Mouse (Mus musculus): ENCODE data around the gene Mapkbp1.

The Mapkbp1 gene

DNA sequence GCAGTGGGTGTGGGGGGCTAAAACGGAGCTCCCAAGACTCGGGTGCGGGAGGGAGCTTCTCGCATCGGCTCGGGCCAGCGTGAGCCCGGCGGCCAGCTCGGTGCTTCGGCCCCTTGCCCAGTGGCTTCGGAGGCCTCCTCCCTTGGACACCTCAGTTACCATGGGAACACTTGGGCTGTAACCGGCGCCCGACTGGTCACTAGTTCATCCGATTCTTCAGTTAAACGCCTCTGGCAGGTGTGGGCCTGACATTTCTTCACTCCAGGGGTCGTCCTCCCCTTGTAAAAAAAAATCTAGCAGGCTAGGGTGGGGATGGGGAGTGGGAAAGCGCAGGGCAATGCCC is at the start of gene Mapkbp1:
Gene Mapkbp1 (plus strand): TSS at position 163 of the 343 bp plus-strand sequence.
- DNase-seq (ENCODE audit: low read depth, low spot score): no peak

DNA sequence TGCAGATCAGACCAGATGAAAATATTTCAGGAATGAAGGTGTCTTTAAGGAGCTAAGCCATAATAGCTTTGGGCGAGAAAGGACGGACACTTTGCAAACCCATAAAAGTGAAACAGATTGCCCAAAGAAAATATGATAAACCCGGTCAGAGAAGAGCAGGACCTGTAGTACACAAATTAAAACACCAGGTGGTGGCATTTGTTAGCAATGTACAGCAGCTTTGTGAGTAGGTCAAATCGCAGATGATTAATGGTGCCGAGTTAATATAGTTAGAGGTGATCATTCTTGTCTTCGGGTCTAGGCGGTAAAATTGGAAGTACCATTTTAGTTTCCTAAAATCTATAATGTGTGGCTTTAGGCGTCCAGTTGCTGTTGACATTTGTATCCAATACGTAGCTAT is 1.9 kb upstream of the Mapkbp1 start:
- DNase-seq (ENCODE audit: low read depth, low spot score): peak; percentile 54

DNA sequence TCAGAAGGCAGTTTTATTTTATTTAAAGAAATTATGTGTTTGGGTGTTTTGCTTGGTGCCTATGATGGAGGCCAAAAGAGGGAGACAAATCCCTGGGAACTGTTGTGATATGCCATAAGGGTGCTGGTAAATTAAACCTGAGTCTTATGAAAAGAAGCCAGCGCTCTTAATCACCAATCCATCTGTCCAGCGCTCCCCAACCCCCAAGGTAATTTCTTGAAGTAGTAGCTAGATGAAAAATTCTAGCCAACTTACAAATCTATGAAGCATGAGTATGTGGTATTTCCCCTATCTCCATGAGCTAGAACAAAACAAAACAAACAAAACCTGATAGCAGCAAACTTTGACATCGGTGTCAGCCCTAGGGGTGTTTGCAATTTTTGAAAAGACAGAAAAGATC is 1.2 kb upstream of the Mapkbp1 start:
- no peak for DNase-seq (ENCODE audit: low read depth, low spot score)

DNA sequence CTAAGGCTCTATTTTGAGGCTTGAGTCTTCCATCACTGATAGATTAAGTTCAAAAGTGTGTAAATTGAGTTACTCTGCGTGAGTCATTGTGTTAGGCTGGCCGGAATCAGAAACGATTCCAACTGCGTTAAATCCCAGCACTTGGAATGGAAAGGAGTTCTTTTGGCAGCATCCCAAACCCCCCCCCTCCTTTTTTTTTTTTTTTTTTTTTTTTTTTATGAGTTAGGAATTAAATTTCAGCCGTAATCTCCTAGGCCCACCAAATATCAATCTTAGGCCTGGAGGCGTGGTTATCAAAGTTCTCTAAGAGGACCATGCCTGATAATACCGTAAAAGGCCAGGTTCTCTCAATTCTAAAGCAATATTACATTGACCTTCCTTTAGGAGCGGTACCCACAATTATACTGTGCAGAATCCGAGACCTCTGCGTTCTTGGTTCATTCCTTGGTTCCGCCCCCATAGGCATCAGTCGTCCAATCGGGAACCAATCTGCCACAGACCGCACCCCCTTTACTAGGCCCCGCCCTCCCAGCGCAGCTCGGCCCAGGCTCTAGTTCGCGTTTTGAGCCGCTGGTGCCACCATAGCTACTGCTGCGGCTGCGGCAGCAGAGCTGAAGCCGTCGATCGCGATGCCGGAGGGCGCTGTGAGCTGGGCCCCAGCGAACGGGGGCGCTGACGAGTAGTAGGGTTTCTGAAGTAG is 512 bp upstream of the Mapkbp1 start:
- DNase-seq (ENCODE audit: low read depth, low spot score): peak; percentile 89

DNA sequence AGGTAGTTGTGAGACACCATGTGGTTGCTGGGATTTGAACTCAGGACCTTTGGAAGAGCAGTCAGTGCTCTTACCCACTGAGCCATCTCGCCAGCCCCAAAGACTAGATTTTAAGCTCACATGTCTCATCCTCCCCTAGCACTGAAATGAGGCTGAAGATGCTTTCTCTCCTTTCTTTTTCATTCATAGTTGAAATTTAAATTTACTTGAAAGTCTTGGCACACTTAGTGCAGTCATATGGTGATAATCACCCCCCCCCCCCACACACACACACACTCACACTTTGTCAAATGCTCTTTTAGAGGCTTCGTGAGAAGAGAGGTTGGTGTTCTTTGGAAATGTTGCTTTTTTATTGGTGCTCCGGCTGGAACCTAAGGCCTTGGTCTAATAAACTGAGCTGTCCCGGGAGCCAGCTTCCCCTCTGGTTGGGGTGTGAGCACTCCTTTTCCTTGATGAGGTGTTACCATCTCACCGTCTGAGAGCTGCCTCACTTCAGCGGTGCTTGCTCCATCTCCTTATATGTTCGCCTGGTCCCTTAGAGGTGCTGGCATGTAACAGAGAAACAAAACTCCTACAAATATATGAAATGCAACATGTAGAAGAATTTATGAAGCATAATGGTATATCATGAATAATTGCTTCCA is 8.0 kb downstream of the Mapkbp1 start:
- DNase-seq (ENCODE audit: low read depth, low spot score): no peak

DNA sequence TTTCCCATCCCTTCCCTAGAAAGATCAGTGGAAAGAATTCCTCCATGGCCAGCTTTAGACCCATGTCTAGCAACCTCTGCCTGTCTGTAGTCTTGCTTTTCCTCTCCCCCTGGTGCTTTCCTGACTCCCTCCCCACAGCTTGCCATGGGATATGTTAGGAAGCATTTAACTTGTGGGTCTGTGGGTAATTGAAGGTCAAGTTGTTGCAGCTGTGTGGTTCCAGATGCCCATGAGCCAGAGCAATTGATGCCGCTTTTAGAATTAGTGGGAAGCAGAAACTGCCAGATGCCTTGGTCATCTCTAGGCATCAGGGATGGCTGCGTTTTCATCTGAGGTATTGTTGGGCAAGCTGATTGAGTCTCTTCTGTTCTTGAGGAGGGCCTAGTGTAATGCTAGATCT is 9.1 kb downstream of the Mapkbp1 start:
- no peak for DNase-seq (ENCODE audit: low read depth, low spot score)

DNA sequence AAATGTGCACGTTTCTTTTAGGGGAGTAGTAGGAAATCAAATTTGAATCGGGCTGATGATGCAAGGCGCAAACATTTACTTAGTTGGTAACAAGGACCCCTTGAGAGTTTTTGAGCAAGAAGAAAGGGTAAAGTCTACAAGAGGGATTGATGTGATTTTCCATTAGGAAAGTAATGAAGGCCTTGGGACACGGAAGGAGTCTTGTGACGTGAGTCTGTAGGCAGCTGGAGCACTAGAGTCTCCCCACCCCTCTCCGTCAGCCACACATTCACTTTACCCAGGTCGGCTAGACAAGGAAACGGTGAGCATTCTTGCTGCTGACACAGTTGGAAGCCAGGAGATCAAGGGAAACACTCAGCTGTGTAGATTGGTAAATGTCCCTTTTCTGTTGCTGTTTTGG is 13.4 kb downstream of the Mapkbp1 start:
- DNase-seq (ENCODE audit: low read depth, low spot score): no peak

DNA sequence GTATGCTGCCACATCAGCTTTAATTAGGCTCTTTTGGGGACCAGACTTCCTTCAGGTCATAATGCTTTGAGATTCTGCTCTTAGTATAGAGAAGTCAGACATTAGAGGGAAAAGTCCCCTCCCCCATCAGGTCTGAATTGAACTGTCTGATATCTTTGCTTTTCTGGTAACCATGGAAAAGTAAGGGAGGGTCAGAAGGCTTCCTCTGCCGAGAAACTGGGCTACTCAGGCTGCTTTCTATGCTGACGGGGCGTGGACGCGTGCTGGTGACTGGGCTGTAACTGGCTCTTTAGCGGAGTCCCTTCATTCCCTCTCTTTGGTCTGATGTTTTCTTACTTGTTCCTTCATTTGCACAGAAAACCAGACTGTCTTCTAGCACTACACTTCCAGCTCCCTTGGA is 13.9 kb downstream of the Mapkbp1 start:
- no peak for DNase-seq (ENCODE audit: low read depth, low spot score)

DNA sequence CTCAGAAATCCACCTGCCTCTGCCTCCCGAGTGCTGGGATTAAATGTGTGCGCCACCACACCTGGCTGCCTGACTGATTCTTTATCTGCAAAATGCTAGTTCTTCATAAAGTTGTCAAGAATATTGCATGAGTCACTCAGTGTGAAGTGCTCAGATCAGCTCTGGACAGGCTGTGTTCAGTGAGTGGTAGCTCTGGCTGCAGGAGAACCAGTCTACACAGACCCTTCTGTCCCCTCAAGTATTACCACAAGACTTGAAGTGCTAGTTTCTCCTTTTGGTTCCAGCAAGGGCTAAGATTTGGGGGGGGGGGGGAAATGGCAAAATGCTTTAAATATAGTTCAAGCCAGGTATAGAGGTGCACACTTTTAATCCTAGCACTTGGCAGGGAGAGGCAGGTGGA is 14.9 kb downstream of the Mapkbp1 start:
- no peak for DNase-seq (ENCODE audit: low read depth, low spot score)

DNA sequence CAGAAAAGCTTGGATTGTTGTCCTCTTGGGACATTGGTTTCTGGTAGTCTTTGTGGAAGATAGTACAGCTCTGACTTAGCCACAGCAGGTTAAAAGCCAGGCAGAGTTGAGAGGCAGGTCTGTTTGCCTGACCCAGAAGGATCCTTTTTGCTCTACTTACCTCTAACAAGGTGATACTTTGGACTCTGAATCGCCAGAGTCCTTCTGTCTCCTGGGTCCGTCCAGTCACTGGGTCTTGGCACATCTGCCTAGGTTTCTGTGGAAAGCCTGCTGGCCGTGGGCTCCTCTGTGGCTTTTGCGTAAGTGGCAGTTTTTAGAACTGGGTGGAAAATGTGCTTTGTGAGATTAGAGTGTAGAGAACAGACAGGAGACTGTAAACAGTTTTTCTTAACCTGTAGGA is 16.5 kb downstream of the Mapkbp1 start:
- DNase-seq (ENCODE audit: low read depth, low spot score): no peak

DNA sequence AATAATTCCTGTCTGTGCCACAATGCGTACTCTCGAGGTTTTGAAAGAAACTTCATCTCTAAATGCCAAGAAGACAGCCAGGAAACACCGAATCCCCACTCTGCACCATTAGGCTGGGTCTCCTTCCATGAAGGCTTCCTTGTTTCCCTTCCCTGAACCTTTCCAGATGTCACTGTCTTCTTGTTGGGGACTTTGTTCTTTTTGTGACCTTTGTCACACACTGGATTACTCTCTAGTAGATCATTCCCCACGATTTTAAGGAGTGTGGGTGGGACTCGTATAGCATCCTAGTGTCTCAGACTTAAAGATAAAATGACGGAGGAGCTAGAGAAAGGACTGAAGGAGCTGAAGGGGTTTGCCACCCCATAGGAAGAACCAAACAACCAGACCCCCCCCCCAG is 18.4 kb downstream of the Mapkbp1 start:
- DNase-seq (ENCODE audit: low read depth, low spot score): no peak

DNA sequence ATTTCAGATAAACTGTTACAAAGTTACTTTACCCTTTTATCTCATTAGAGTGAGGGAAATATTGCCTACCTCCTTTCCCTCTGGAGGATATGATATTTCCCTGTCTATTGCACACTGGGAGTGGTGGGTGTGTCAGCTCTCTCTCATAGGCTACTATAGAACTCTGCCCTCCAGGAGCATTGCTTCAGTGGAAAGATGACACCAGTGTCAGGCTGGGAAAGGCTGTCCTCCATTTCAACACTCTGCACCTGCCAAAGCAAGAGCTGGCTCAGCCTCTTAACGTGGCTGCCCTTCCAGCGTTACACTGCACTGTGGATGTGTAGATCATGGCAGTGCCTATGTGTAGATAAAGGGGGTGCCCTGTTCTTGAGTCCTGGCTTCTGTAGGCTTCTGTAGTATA is 19.9 kb downstream of the Mapkbp1 start:
- DNase-seq (ENCODE audit: low read depth, low spot score): no peak

DNA sequence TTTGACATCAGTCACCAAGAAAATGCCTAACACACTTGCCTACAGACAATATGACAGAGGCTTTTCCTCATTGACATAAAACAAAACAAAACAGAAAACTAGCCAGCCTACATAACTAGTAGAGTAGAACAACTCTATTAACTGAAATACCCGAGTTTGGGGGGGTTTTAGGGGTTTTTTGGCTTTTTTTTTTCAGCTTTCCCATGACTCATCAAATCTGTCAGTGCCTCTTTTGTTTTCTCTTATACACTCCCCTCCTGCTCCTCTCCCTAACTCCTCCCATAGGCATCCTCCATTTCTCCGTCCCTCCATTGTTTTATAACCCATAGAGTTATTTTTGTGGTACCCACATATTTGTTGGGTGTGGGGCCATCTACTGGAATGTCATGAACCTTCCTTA is 21.0 kb downstream of the Mapkbp1 start:
- DNase-seq (ENCODE audit: low read depth, low spot score): no peak

DNA sequence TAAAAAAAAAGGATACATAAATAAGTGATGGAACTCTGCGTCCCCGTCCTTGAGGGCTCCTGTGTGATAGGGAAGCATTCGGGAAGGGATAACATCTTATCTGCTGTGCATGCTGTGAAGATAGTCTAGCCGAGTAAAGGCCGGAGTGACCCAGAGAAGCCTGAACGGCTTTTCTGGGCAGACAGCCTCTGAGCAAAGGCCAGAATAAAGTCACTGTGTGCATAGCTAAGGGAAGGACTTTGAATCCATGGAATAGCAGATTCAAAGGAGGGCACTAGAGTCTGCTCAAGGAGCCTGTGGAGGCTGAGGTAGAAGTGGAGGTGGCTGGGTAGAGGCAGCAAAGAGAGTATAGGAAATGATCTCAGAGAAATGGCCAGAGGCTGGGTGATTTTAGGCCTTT is 22.3 kb downstream of the Mapkbp1 start:
- no peak for DNase-seq (ENCODE audit: low read depth, low spot score)

DNA sequence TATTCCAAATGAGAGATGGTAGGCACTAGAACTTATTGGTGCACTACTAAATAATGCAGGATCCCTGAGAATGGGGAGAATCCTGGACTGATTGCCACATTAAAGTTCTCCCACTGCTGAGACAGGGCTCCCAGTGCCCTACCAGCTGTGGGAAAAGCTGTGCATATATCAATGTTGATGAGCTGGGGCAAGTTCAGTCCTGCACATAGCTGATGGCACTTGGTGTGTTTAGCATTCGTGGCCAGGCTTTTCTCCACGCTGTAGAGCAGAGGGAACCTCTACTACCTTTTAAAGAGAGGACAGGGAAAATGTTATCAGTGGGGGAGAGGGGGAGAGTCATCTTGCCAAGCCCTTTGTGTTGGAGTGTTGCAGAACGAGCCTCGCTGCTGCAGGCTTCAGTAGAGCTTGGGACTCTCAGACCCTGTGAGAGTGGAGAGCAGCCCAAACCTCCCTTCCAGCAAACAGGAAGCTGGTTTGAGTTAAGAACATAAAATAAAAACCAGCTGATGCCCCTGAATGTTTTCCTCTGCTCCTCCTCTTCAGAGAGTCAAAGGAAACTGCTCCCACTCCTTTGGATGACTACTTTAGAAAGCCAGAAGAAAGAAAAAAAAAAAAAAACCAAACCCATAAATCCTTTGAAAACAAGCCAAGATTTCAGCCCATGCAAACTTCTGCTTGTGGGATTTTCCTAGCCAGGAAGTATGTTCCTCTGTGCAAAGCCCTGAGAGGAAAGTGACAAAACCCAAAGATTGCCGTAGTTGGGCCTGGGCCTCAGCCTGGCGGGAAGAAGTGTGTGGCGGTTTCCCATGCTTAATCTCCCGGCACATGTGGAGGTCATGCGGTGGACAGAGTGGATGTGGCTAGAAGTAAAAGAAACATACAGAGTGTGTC is 23.1 kb downstream of the Mapkbp1 start:
- DNase-seq (ENCODE audit: low read depth, low spot score): no peak

DNA sequence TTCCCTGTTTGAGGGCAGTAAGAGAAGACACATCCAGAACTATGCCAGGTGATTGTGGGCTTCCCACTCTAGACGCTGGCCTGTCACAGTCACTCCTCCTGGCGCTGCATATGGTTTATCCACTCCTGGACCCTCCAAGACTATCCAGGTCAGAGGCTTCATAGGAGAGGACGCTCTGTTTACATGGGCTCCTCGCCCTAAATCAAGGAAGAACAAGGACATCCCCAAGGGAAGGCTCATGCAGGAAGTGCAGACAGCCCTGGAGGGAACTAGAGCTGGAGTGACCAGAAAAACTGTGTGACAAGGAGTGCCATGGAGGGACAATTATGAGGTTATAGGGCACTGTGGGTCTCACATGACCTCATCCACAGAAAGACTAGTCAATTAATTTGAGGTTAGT is 24.9 kb downstream of the Mapkbp1 start:
- DNase-seq (ENCODE audit: low read depth, low spot score): no peak

DNA sequence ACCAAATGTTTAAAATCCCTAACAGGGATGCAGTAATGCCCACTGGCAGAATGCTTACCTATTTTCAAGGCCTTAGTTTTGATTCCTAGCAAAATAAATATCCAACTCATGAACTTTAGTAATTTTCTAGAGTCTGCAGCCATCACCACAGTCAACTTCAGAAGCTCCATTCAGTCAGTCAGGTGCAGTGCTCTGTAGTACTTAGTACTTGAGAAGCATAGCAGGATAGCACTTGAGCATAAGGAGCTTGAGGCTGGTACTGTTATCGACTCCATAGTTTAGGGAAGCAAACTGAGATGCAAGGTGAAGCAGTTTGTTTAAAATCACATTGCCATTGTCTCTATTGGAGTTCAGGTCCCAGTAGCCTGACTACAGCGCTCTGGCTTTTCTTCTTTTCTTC is 27.2 kb downstream of the Mapkbp1 start:
- DNase-seq (ENCODE audit: low read depth, low spot score): no peak

DNA sequence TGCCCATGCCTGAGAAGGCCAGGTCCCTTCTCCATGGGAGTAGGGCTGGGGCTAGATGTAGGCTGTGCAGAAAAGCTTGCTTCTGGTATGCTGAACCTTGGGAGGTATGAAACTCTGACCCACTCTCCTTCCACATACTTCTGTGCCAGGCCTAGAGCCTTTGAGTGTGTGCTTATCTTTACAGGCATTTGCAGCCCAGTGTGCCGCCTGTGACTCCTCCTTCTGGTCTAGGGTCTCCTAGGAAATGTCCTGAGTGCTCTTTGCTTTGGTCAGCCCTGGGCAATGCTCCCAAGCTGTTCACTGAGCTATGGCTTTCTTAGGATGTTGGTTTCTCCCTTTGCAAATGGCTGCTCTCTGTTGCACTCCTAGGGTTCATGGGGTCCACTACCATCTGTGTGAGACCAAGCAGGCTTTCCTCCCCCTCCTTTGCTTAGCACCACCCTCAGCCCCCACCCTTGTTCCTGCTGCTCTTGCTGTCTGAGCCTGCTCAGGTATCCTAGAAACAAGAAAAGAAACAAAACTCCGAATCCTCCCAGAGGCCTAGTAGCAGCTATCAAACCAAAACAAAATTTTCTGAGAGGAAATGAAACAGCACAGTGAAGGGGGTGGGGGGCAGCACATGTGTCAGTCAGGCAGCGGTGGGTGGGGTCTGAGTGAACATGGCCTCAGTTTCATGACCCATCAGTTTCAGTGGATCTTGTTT is 28.5 kb downstream of the Mapkbp1 start:
- no peak for DNase-seq (ENCODE audit: low read depth, low spot score)

DNA sequence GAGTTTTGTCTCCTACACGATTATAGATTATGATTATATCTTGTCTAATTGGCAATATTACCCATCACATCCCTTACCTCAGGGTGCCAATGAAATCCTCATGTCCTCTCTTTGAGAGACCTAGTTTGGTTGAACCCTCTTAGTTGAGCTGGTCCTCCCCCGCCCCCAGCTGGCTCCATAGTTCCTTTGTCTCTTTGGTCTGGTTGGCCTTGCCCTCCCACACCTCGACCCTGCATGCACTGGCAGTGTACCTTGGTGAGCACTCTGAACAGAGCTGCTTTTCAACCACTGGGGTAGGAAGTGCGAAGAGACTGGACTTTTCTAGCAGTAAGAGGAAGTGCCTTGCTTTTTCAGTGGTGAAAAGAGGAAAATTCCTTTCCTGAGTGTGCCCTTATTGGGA is 29.5 kb downstream of the Mapkbp1 start:
- no peak for DNase-seq (ENCODE audit: low read depth, low spot score)

DNA sequence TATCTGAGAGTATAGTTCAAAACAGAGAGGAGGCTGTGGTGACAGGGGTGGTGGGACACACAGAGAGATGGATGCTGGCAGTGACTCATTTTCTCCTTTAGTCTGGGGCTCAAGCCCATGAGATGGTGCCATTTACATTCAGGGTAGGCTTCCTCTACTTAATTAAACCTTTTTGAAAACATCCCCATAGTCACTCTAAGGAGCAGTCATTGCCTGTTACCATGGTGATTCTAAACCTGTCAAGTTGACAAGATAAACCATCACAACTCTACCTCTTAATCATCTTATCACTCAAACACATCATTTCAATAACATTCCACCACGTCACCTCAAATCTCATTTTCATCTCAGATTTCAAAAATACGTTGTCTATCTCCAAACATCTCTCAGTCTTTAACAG is 31.5 kb downstream of the Mapkbp1 start:
- no peak for DNase-seq (ENCODE audit: low read depth, low spot score)

DNA sequence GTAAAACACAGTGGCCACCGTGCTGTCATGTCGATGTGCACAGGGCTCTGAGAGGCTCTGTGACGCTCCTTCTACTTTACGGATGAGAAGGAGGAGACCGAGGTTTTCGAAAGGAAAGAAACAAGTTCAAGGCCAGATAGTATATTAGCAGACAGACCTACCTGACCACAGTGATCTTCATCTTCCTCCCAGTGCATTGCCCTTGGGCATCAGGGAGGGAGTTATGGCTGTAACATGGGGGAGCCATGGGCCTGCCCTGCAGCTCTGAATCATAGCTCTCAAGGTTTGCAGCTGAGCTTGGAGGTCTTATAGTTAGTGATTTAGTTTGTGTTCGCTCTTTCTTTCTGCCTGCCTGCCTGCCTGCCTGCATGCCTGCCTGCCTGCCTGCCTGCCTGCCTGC is 34.2 kb downstream of the Mapkbp1 start:
- no peak for DNase-seq (ENCODE audit: low read depth, low spot score)

DNA sequence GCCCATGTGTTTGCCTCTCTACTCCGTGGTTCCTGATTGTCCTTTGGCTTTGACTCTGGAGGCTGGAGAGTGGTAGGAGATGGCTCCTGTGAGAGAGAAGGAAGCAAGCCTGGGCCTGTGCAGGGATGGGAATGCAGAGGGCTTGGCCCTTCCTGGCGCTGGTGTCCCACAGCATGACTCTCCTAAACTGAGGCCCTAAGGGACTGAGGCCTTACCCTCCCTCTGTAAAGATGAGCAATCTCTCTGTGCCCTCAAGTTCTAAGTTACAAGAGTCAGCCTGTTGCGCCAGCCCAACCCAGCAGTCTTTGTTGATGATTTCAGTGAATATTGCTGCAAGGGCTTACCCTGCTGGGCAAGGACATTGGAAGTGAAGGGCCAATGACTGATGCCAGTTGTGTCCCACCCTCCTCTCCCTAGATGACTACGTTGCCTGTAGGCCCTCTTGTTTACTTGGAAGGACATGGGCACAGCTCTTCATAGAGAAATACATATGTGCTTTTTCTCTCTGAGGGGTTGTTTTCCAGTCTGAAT is 35.2 kb downstream of the Mapkbp1 start:
- no peak for DNase-seq (ENCODE audit: low read depth, low spot score)

All from retina, postnatal 7 days (tissue).